Mouse (Mus musculus): ENCODE measurements at regions not wholly inside any gene's neighbourhood (a gene's known extent, or its start where the extent isn't known, plus 50 kb on each side); places are given as distances from the start of the nearest gene placed in this dataset.

GRCm38 (mm10) chr15:25497743-25498142, 84.2 kb upstream of the Basp1 start:
- no peak for TF ChIP-seq CTCF (IDR thresholded peaks at IDR 0.05; ENCODE audit: extremely low read depth, insufficient read depth, low read length)
- TF ChIP-seq POLR2A (IDR thresholded peaks at IDR 0.05; ENCODE audit: extremely low read depth, insufficient read depth, low read length) = no peak
